Mouse (Mus musculus) ES-E14 (cell line): Measurements from ENCODE around the gene Sdcbp2.

Source experiments
- HCFC1 ChIP-seq: IDR thresholded peaks from 2 replicates; pipeline ENCODE4 v1.6.1; 2012; ENCODE audit warnings: low read length, inconsistent platforms, borderline replicate concordance; ENCODE audit not compliant: insufficient read depth
- ZNF384 ChIP-seq: IDR thresholded peaks from 2 replicates; pipeline ENCODE4 v1.6.1; 2012; ENCODE audit warnings: low read depth, low read length, inconsistent platforms

- TF ChIP-seq ZNF384 (no peak), HCFC1 (no peak)
Measured at GRCm38 (mm10) chr2:151544673-151545072, 27.7 kb upstream of the Sdcbp2 start.
